Mouse (Mus musculus): ENCODE data around the gene Otp. TPM values are rescaled to one million over a fixed set of nuclear protein-coding genes. Genes with fewer than 3 reads are reported as not detected.

The Otp gene
- not detected for polyA plus RNA-seq (2014; fragmentation: Illumina TruSeq; extraction: RNeasy Lipid Tissue Mini Kit (QIAGEN cat#74804); ENCODE audit: low read depth, low replicate concordance)

DNA sequence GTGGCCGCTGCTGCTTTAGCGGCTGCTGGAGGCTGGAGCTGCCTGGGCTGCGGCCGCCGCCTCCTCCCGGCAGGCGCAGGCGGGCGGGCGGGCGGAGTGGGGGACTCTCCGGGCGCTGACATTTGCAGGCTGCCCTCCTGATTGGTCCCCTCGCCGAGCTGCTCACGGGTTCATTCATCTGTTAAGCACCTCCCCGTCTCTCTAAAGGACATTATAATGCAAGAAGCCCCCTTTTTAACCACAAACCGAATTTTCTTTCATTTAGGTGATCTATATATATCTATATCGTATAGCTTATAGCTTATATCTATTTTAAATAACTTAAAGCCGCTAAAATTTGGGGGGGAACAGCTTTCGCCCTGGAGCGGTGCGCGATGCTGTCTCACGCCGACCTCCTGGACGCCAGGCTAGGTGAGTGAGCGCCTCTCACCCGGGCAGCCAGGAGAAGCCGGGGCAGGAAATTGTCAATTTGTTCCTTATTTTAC is at the start of gene Otp:
TSS of gene Otp (plus strand) at position 207 of the 485 bp plus-strand sequence.

Other genes starting within 250 kb of the Otp start
- gene Tbca, start 86.7 kb upstream of the Otp start, polyA plus RNA-seq (2014; fragmentation: Illumina TruSeq; extraction: RNeasy Lipid Tissue Mini Kit (QIAGEN cat#74804); ENCODE audit: low read depth, low replicate concordance) = 535 TPM
- 14.9 TPM for gene Wdr41, start 100.7 kb downstream of the Otp start, polyA plus RNA-seq (2014; fragmentation: Illumina TruSeq; extraction: RNeasy Lipid Tissue Mini Kit (QIAGEN cat#74804); ENCODE audit: low read depth, low replicate concordance)